Mouse (Mus musculus): ENCODE measurements around the gene Fam227a.
"Not testable (repeated sequence)": the region's sequence is repeated elsewhere in the genome, so short reads cannot be mapped to it uniquely, and the experiment has no call there.

Fam227a gene

DNA sequence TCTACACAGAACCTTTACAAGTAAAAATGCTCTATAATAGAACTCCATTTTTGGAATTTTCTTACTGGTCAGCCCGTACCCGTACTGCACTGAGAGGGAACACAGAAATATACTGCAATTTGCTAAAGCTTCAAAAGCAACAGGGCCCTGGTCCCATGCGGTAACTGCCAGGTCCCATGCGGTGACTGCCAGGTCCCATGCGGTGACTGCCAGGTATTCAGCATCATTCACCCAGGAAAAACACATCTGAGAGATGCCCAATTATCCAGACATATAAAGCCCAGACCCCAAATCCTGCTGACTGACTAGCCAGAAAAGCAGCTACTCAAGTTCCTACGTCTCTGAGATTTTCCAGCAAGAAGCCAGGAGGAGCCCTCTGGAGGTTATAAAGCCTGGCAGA is 25.9 kb upstream of the Fam227a start:
- in situ Hi-C loops (cut with MseI, MboI), result no loop called here

DNA sequence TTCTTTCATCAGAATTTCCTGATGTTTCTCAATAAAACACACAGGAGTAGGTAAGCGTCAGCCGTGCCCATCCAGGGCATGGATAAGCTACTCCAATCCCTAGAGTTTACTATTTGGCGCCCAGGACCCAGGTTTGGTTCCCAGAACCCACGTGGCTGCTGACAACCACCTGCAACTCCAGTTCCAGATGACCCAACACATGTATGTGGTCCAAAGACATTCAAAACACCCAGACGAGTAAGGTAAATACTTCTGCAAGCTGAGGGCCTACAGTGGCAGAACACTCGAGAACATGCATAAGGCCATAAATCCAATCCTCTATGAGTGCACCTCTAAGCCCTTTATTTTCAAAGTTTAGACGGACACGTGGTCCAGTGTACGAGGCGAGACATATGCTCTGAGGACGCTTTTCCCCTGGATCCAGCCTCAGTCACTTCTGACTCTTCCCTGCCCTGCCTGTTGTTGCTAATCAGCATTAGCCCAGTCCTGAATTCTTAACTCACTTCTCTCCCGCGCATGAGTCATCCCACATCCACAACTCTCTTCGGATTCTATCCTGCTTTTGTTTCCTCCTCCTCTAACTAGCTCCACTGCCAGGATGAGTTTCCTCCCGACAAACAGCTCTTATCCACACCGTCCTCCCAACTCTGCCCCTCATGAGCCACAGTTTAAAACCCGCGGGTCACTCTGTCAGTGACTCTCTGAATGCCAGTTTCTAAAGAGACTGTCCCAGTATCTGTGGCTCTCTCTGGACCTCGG is 25.1 kb upstream of the Fam227a start:
- in situ Hi-C loops (cut with MseI, MboI), result no loop called here

DNA sequence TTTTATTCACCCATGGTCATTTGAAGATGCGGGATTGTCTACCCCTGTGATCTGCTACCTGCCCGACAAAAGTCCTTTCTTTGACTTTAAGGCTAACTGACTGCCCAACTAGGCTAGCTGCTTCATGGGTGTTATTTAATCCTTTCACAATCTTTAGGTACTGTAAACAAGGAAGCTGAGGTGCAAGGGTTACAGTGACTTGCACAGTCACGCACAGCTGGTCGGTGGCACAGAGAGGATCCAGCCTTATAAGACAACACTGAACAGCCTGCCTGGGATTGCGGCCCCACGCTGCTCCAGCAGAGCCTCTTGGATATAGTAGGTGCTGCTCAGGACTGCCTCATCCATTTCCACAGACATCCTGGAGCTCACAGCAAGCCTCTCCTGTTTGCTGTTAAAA is 24.4 kb upstream of the Fam227a start:
- in situ Hi-C loops (cut with MseI, MboI), result no loop called here

DNA sequence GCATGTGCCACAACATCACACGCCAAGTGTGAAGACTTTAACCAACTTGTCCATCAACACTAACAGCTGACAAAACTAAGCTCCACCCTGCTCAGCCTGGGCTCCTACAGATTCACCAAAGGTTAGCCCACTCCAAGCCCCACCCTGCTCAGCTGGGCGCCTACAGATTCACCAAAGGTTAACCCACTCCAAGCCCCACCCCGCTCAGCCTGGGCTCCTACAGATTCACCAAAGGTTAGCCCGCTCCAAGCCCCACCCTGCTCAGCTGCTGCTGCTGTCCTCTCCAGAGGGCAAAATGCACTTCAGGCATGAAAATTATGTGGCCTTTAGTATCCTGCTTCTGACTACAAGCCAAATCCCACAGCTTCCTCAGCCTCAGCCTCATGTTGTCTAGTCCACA is 23.2 kb upstream of the Fam227a start:
- in situ Hi-C loops (cut with MseI, MboI), result no loop called here

DNA sequence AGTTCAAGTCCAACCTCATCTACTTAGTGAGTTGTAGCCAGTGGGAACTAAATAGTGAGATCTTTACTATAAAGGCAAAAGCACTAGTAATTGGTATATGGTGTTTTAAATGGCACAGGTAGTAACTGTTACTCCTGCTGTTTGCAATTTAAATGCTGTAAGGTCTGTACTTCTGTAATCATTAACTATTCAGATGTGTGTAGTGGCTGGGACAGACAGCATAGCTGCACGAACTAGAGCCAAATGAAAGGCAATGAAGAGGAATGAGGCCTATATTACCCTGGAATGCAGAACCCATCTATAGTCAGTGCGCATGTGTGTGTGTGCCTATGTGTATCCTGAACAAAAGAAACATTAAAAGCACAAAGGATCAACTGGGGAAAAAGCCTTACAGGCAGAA is 19.2 kb upstream of the Fam227a start:
- in situ Hi-C loops (cut with MseI, MboI), result no loop called here

DNA sequence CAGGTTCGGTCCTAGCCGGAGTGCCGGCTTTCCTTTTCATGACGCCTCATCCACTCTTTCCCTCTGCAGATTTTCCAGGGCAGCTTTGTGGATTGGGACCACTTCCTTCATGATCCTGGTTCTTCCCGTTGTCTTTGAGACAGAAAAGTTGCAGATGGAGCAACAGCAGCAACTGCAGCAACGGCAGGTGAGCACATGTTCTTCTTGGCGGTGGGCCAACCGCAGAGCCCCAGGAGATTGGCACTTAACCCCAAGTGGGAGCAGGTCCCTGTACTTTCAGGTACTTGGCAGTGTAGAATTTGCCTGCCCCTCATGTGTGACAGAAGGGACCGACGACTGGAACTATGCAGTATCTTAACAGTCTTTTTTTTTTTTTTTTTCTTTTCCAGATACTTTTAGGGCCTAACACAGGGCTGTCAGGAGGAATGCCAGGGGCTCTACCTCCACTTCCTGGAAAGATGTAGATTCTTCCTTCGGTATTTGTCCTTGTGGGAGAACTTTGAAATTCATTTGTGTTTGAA is 13.1 kb upstream of the Fam227a start:
- in situ Hi-C loops (cut with MseI, MboI), result not testable (repeated sequence)

DNA sequence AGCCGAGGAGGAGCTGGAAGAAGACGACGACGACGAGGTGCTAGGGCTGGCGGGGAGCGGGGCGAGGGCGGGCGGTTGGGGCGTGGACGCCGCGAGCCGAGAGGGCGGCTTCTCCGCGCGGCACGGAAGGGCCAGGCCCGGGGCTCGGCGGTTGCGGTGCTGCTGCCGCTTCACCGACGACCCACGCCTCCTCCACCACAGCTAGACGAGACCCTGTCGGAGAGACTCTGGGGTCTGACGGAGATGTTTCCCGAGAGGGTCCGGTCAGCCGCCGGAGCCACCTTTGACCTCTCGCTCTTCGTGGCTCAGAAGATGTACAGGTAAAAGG is 12.2 kb upstream of the Fam227a start:
- in situ Hi-C loops (cut with MseI, MboI), result no loop called here

DNA sequence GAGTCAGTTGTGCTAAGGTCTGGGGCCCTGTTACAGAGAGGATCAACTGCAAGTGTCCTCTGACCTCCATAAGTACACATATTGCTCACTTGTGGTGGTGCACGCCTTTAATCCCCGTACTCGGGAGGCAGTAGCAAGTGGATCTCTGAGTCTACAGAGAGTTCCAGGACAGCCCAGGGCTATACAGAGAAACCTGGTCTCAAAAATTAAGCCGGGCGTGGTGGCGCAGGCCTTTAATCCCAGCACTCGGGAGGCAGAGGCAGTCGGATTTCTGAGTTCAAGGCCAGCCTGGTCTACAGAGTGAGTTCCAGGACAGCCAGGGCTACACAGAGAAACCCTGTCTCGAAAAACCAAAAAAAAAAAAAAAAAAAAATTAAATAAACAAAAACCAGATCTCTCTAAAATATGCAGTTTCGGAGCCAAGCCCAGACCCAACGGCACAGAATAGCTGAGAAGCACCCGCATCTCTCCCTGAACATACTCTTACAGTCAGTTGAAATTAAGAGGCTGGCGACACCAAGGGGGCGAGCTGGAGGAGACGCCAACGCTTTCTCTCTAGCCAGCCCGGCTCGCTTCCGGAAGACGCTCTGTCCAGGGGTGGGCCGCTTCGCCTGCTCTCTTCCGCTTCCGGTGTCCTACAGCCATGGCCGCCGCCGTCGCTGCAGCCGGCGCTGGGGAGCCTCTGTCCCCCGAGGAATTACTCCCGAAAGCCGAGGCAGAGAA is 11.7 kb upstream of the Fam227a start, which contains the start of gene Tomm22:
Gene Tomm22 (plus strand): TSS at position 613 of the 723 bp plus-strand sequence.
- in situ Hi-C loops (cut with MseI, MboI), result no loop called here

DNA sequence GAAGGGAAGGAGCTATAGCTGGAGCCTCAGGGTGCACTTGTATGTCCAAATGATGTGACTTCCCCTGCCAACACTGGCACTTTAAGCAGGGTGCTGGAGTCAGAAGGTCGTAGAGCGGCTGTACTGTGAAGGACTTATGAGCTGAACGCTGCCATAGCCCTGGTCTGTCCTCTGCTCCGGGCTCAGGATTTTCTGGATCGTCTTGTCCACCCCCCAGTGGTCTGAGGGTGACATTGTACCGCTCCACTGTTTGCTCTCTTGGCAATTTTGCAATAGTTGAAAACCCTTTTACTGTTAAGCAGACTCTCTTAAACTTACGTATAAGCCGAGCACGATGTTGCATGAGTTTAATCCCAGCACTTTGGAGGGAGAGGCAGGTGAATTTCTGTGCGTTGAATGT is 10.4 kb upstream of the Fam227a start:
- in situ Hi-C loops (cut with MseI, MboI), result no loop called here

DNA sequence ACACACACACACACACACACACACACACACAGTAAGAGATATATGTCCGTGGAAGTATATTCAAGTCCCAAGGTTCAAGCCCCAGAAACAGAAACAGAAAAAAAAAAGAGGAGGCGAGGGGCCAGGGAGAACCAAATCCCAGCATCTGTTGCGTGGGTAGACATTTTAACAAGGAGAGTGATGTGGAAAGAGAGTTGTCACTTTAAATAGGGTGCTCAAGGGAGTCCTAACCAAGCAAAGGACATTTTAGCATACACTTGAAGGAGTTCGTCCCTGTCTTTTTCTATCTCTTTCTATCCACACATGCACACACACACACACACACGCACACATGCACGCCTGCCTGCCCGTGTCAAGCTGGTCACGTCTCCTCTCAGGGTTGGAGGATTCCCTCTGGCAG is 5.9 kb upstream of the Fam227a start:
- in situ Hi-C loops (cut with MseI, MboI), result no loop called here

DNA sequence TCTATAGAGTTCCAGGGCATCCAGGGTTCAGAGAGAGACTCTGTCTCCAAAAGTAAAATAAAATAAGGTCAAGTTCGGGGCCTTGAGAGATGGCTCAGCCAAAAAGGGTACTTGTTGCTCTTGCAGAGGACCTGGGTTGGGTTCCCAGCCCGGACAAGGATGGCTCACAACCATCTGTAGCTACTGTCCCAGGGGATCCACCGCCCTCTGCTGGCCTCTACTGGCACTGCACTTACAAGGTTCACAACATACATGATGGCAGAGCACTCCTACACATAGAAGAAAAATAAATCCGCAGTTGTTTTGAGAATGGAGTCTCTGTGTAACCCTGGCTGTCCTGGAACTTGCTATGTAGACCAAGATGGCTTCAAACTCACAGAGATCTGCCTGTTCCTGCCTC is 3.1 kb upstream of the Fam227a start:
- in situ Hi-C loops (cut with MseI, MboI), result no loop called here

DNA sequence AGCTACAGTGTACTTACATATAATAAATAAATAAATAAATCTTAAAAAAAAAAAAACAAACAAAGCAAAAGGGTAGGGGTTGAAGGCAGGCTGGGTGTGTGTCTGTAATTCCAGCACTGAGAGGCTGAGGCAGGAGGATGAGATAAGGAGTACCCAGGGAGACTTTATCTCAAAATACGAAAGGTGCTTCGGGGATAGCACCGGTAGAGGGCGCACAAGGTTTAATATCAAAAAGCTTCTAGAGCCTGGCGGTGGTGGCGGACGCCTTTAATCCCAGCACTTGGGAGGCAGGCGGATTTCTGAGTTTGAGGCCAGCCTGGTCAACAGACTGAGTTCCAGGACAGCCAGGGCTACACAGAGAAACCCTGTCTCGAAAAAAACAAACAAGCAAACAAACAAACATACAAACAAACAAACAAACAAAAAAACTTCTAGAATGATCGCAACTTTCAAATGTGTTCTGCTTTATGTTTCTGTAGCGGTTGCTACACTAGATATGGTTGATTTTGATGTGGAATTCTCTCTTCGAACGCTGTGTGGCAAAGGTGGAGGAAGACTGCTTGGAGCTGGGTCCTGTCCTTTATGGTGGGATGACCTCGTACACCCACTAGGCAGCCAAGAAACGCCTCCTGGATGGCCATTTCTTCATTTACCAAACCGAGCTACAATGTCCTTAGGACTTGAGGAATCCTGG is 772 bp downstream of the Fam227a start:
- in situ Hi-C loops (cut with MseI, MboI), result loop anchor here in 1 of 2 experiments (10.0 kb wide), 1 partner anchor 243 kb away; no protein-coding TSS in a partner anchor

DNA sequence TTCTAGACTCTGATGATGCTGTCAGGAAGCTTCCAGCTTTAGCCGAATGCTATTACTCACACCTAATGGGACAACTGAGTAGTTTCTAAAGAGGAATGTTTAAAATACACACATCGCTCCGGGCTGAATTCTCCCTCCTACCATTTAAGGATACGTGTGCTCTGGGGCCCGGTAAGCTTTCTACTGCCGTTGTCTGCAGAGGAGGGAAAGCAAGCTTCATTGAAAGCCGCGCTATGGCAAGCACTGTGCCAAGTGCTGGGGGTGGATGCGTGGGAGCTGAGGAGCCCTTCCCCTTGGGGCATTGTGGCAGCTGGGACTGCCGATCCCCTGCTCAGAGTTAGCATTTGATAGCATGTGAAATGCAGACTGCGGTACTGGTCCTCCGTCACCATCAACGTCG is 2.3 kb downstream of the Fam227a start:
- in situ Hi-C loops (cut with MseI, MboI), result loop anchor here in 1 of 2 experiments (10.0 kb wide), 1 partner anchor 242 kb away; no protein-coding TSS in a partner anchor

DNA sequence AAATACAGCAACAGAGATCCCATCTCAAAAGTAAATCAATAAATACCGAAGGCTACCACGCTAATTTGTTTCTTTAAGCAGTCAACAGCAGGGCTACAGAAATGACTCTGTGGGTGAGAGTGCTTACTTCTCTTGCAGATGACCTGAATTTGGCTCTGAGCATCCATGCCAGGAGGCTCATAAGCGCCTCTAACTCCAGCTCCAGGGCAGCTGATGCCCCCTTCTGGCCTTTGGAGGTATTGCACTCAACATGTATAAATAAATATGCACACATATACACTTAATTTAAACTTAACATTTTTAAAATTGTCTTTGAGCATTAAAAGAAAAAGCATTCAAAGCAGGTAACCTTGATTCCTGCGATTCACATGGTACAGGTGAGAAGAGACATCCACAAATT is 7.3 kb downstream of the Fam227a start:
- in situ Hi-C loops (cut with MseI, MboI), result loop anchor here in 1 of 2 experiments (10.0 kb wide), 1 partner anchor 237 kb away; no protein-coding TSS in a partner anchor

DNA sequence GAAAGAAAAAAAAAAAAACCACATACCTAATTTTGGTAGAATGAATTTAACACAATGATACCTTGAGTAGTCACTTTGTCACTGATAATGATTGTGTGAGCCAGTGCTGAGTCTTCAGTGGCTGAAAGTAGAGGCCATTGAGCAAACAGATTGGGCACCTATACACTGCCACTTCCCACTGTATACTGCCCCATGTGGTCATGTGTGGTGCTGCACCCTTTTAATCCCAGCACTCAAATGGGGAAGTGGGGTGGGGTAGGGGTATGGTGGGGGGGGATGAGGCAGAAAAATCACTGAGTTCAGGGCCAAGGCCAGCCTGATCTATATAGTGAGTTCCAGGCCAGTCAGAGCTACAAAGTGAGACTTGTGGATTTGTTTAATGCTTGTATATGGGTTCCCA is 8.2 kb downstream of the Fam227a start:
- in situ Hi-C loops (cut with MseI, MboI), result loop anchor here in 1 of 2 experiments (10.0 kb wide), 1 partner anchor 236 kb away; no protein-coding TSS in a partner anchor

DNA sequence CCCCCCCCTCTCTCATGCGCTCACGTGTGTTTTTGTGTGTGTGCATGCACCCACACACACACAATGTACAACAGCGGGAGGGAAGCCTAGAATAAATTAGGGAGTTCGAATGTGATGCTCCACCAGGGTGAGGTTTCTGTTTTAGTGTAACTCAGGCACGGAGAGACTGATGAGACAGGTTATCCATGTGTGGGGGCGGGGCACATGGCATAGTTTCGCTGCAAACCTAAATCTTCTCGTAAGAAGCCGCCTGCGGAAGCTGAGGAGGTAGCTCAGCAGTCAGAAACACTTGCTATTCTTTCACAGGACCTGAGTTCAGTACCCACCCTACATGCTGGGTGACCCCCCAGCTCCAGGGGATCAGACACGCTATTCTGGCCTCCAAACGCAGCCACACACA is 10.6 kb downstream of the Fam227a start:
- in situ Hi-C loops (cut with MseI, MboI), result loop anchor here in 1 of 2 experiments (10.0 kb wide), 1 partner anchor 173 kb away; no protein-coding TSS in a partner anchor

DNA sequence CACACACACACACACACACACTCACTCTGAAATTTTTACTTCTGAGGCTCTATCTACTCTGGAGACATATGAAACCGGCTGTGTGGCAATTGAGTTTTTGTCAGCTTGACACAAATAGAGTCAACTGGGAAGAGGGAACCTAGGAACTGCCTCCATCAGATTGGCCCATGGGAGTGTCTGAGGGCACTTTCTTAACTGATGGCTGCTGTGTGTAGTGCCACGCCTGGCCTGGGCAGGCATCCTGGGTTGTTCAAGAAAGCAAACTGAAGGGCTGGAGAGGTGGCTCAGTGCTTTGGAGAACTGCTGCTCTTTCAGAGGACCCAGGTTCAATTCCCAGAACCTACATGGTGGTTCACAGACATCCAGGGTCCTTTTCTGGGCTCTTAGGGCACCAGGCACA is 13.3 kb downstream of the Fam227a start:
- in situ Hi-C loops (cut with MseI, MboI), result loop anchor here in 1 of 2 experiments (10.0 kb wide), 1 partner anchor 171 kb away; no protein-coding TSS in a partner anchor

DNA sequence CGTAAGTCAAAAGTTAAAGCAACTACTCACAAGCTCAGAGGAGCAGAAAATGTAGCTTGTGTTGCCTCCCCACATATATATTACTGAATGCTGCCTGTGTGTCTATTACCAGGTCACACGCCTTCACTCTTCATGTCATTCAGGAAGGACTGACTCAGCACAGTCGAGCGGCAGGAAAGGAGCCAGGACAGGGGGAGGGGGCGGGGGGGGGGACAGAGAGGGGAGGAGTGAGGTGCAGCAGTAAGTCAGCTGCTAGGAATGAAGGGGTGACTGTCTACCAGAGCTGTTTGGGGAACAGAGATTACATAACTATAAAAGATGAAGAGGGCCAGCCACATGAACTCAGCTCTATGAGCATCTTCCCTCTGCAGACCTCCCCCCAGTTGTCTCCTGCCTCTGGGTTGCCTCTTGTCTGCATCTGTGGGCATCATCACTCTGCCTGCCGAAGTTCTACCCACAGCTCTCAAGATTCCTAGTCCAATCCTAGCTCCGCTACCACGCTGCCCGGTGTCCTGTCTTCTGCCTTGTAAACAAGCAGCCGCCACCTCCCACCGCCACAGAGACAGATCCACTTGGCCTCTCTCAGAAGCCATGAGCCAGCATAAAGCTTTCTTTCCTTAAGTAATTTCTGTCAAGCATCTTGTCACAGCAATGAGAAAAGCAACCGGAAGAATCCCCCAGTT is 17.5 kb downstream of the Fam227a start:
- in situ Hi-C loops (cut with MseI, MboI), result loop anchor here in 1 of 2 experiments (10.0 kb wide), 1 partner anchor 166 kb away; no protein-coding TSS in a partner anchor

DNA sequence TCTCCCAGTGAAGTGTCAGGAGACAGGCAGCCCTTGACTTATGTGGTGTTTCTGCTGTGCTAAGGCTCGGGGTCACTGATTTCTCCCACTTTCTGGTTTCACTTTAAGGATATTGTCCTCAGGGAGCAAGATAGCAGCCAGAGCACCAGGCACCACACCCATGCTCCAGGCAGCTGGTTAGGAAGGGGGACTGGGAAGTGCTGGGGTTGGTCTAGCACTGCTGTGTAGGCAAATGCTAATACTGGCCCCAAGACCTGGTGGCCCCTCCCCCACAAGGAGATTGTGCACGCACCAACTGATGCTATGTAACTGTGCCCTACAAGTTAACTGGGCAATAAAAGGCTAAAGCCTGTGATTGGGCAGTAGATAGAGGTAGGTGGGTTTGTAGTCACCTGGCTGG is 28.3 kb downstream of the Fam227a start:
- in situ Hi-C loops (cut with MseI, MboI), result no loop called here

DNA sequence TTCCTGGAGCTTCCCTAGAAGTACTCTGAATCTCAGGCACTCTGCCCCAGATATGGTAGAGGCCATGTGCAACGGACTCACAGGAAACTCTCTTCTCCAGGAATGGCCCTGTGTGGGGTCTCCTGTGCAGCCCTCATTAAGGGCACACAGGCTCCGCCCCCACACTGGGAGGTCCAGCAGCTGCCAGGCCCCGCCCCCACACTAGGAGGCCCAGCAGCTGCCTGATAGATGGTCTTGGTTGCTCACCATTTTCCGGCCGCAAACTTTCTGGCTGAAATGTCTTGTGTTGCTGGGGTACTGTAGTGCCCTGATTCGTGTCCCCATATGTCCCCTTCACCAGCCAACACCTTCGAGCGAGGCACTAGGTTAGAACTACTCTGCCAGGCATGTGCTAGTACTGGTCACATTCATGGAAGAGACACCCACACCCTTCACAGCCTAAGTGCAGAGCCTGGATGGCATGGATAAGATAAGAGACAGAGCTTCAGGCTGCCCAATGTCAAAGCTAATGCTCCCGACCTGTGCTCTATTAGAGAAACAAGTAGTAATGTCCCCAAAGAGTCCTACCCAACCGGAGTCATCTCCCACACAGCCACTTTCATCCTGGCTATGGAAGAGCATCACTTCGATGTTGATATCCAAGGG is 38.9 kb downstream of the Fam227a start:
- in situ Hi-C loops (cut with MseI, MboI), result no loop called here

DNA sequence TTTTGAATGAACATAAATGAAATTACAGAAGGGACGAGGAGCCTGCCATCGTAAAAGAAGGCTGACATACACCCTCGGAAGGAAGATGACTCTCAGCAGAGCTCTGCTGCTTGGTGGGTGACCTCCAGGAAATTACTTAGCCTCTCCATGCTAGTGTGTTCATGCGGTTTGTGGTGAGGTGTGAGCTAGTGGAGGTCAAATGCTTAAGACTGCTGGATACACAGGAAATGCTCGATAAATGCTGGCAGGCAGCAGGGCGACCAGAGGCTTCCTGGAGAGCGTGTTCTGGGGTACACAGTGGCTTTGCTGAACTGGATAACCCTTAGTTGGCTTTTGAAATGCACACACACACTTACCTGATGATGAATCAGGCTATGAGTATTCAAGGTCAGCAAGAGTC is 40.3 kb downstream of the Fam227a start:
- in situ Hi-C loops (cut with MseI, MboI), result no loop called here

All from mouse trophoblast stem cell (cell line).